Mouse (Mus musculus) kidney, postnatal 0 days (tissue): ENCODE measurements at regions not wholly inside any gene's neighbourhood (a gene's known extent, or its start where the extent isn't known, plus 50 kb on each side); places are given as distances from the start of the nearest gene placed in this dataset.

ENCODE experiments used
- ATAC-seq: fragments of 200-750 bp; cut with Nextera tagmentation; replicated peaks from 2 replicates; pipeline ENCODE4 v1.8.0; 2017; ENCODE audit warnings: low read depth, moderate number of reproducible peaks, moderate TSS enrichment, moderate library complexity; ENCODE audit not compliant: low FRiP score
- DNase-seq: peaks from one replicate; pipeline ENCODE4 v3.0.0-alpha.2; 2016; ENCODE audit warnings: low spot score
- H3K27ac ChIP-seq: fragments of 300-500 bp; sonication (generic); 2 replicates; pipeline ENCODE4 v1.5.1; 2014; ENCODE audit warnings: mild to moderate bottlenecking
- H3K27me3 ChIP-seq: fragments of 300-500 bp; sonication (generic); 2 replicates; pipeline ENCODE4 v1.6.1; 2014; ENCODE audit warnings: low read length, mixed read lengths; ENCODE audit not compliant: insufficient read depth
- H3K36me3 ChIP-seq: fragments of 300-500 bp; sonication (generic); 2 replicates; pipeline ENCODE4 v1.6.1; 2014; ENCODE audit warnings: low read length, mixed read lengths; ENCODE audit not compliant: insufficient read depth
- H3K4me1 ChIP-seq: fragments of 300-500 bp; sonication (generic); replicated peaks from 2 replicates; pipeline ENCODE4 v1.6.1; 2014; ENCODE audit warnings: antibody characterized with exemption, low read length, mixed read lengths; ENCODE audit not compliant: insufficient read depth
- H3K4me2 ChIP-seq: fragments of 300-500 bp; sonication (generic); 2 replicates; pipeline ENCODE4 v1.6.1; 2014; ENCODE audit warnings: mild to moderate bottlenecking, low read length, moderate library complexity, mixed read lengths
- H3K4me3 ChIP-seq: fragments of 300-500 bp; sonication (generic); replicated peaks from 2 replicates; pipeline ENCODE4 v1.5.1; 2014; ENCODE audit warnings: low read depth, low read length
- H3K9ac ChIP-seq: fragments of 300-500 bp; sonication (generic); 2 replicates; pipeline ENCODE4 v1.6.1; 2014; ENCODE audit warnings: low read depth, low read length
- H3K9me3 ChIP-seq: fragments of 300-500 bp; sonication (generic); replicated peaks from 2 replicates; pipeline ENCODE4 v1.6.1; 2016; ENCODE audit warnings: low read length, inconsistent platforms, mixed read lengths
- CTCF ChIP-seq: IDR thresholded peaks from 2 replicates; pipeline ENCODE4 v1.5.1; 2016; ENCODE audit warnings: antibody characterized with exemption, low read depth, mild to moderate bottlenecking, moderate library complexity
- WGBS: fragments of 180-500 bp; shearing (Covaris S2); extraction: QIAGEN DNeasy Blood & Tissue Kit; methylation state at CpG from one replicate; pipeline ENCODE4 v1.1.7; 2014; 5-methylcytosine and 5-hydroxymethylcytosine counted together

GRCm38 (mm10) chr17:93390256-93390655 lies 191.4 kb downstream of the Adcyap1 start:
- H3K4me2 ChIP-seq, result no peak overlapping the region
- no peaks in the 10 kb centered on the region for H3K9me3 ChIP-seq
- H3K9ac ChIP-seq, result no peak overlapping the region
- no peaks in the 10 kb centered on the region for H3K4me1 ChIP-seq
- no peak overlapping the region for H3K4me3 ChIP-seq
- H3K36me3 ChIP-seq, result no peaks in the 10 kb centered on the region
- H3K27me3 ChIP-seq, result no peaks in the 10 kb centered on the region
- TF ChIP-seq CTCF, result no peak
- no peak overlapping the region for H3K27ac ChIP-seq
- ATAC-seq, result no peak
- DNase-seq, result no peak
- WGBS, result 85% methylated on average over 3 of the region's 3 CpGs

GRCm38 (mm10) chr17:93409329-93409728 lies 210.5 kb downstream of the Adcyap1 start:
- ATAC-seq (no peak), DNase-seq (no peak)
- H3K36me3 ChIP-seq, result no peaks in the 10 kb centered on the region
- H3K27ac ChIP-seq, result no peak overlapping the region
- TF ChIP-seq CTCF, result no peak
- H3K4me3 ChIP-seq, result no peak overlapping the region
- no peaks in the 10 kb centered on the region for H3K27me3 ChIP-seq
- WGBS, result 54% methylated on average over 1 of the region's 1 CpGs
- no peaks in the 10 kb centered on the region for H3K4me1 ChIP-seq
- no peak overlapping the region for H3K9ac ChIP-seq
- H3K9me3 ChIP-seq, result no peaks in the 10 kb centered on the region
- no peak overlapping the region for H3K4me2 ChIP-seq
